Mouse (Mus musculus): Measurements from ENCODE around the gene Atp6v0d1.
A peak's percentile ranks its signal among the peaks of the same experiment; 100 is the strongest.

- TF ChIP-seq CTCF (conservative IDR thresholded peaks at IDR 0.05; ENCODE audit: low read length) (peak; percentile 60), NANOG (IDR thresholded peaks at IDR 0.05; ENCODE audit: borderline replicate concordance, low read length) (no peak), POU5F1 (IDR thresholded peaks at IDR 0.05; ENCODE audit: borderline replicate concordance, low read length) (no peak)
Measured at GRCm38 (mm10) chr8:105596362-105597034, 30.7 kb upstream of the Atp6v0d1 start.
